Mouse (Mus musculus): Measurements from ENCODE around the gene Cs. TPM values are rescaled to one million over a fixed set of nuclear protein-coding genes. Genes with fewer than 3 reads are reported as not detected.

The Cs gene
- polyA plus RNA-seq, 1 experiment from 2014 or later, result 244 TPM

GRCm38 (mm10) chr10:128338948-128339347 is 1.4 kb downstream of the Cs start:
- Histone ChIP-seq H3K36me3 (replicated peaks) (peaks cover 42% of the 10 kb centered on the region), H3K4me1 (peaks cover 26% of the 10 kb centered on the region), H3K27ac (replicated peaks) (no peak overlapping the region), H3K27me3 (replicated peaks; ENCODE audit: low read depth, poor library complexity, severe bottlenecking) (no peaks in the 10 kb centered on the region), H3K4me3 (peak overlapping the region; percentile 84), H3K9me3 (no peaks in the 10 kb centered on the region)
- 85% methylated on average over 2 of the region's 2 CpGs for WGBS
- no peak for DNase-seq (ENCODE audit: low spot score)

DNA sequence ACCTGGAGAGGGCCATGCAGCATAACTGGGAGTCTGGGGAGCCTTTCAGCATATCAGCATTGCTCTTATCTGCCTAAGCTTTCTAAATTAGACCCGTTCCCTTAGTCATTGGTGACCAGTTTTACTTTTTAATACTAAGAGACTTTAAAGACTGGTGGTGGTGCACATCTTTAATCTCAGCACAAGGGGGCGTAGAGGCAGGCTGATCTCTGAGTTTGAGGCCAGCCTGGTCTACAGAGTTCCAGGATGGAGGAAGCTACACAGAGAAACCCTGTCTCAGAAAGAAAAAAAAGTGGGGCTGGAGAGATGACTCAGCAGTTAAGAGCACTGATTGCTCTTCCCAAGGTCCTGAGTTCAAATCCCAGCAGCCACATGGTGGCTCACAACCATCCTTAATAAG is 2.7 kb downstream of the Cs start:
- no peak for DNase-seq (ENCODE audit: low spot score)
- H3K4me3 ChIP-seq, result no peak overlapping the region
- no peak overlapping the region for H3K27ac ChIP-seq (replicated peaks)
- H3K27me3 ChIP-seq (replicated peaks; ENCODE audit: low read depth, poor library complexity, severe bottlenecking), result no peaks in the 10 kb centered on the region
- no peaks in the 10 kb centered on the region for H3K9me3 ChIP-seq
- H3K4me1 ChIP-seq, result peaks cover 34% of the 10 kb centered on the region
- WGBS, result 83% methylated on average over 2 of the region's 2 CpGs
- H3K36me3 ChIP-seq (replicated peaks), result peaks cover 49% of the 10 kb centered on the region

GRCm38 (mm10) chr10:128343436-128343835 is 5.9 kb downstream of the Cs start:
- Histone ChIP-seq H3K27ac (replicated peaks) (no peak overlapping the region), H3K27me3 (replicated peaks; ENCODE audit: low read depth, poor library complexity, severe bottlenecking) (no peaks in the 10 kb centered on the region), H3K9me3 (no peaks in the 10 kb centered on the region), H3K36me3 (replicated peaks) (peaks cover 60% of the 10 kb centered on the region), H3K4me3 (no peak overlapping the region), H3K4me1 (peaks cover 22% of the 10 kb centered on the region)
- no peak for DNase-seq (ENCODE audit: low spot score)
- WGBS, result 95% methylated on average over 1 of the region's 1 CpGs

DNA sequence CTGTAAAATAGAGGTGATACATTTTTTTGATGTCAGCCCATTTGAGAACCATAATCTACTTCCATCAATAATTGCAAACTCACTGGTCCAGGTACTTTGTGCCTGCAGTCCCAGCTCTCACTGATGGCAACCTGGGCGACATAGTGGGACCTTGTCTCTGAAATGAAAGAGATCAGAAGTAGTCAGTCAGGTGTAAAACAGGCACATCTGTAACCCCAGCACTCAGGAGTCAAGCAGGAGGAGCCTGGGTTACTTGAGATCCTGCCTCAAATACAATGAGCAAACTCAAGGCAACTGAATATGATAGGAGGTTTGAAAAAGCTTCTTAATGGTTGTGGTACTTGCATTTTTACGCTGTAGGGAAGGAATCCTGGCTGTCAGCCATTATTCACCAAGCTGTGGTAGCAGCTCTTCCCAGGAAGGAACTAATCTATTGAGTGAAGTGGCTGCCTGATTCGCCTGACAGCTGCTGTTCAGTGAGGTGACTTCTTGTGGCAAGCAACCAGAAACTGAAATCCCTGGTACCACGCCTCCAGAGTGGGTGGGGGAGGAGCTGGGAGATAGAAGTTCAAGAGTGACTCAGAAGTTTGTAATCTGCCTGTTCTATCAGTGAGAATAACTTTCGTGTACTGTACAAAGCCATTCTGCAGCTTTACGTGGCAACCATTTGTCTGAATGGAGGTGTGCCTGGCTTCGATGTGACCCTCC is 7.2 kb downstream of the Cs start:
- Histone ChIP-seq H3K27ac (replicated peaks) (no peak overlapping the region), H3K9me3 (no peaks in the 10 kb centered on the region), H3K4me1 (peaks cover 10% of the 10 kb centered on the region), H3K27me3 (replicated peaks; ENCODE audit: low read depth, poor library complexity, severe bottlenecking) (no peaks in the 10 kb centered on the region), H3K36me3 (replicated peaks) (peaks cover 64% of the 10 kb centered on the region), H3K4me3 (no peak overlapping the region)
- WGBS, result 78% methylated on average over 7 of the region's 7 CpGs
- peak; percentile 14 for DNase-seq (ENCODE audit: low spot score)

- Histone ChIP-seq H3K36me3 (replicated peaks) (peaks cover 68% of the 10 kb centered on the region), H3K27ac (replicated peaks) (no peak overlapping the region)
- 93% methylated on average over 8 of the region's 8 CpGs for WGBS
Measured at GRCm38 (mm10) chr10:128347541-128347940, 10.0 kb downstream of the Cs start.

GRCm38 (mm10) chr10:128358796-128359195 is 21.3 kb downstream of the Cs start:
- 54% methylated on average over 2 of the region's 2 CpGs for WGBS

More at GRCm38 (mm10) chr10:128347541-128347940, 10.0 kb downstream of the Cs start:
- DNase-seq (ENCODE audit: low spot score), result no peak
- no peak overlapping the region for H3K4me3 ChIP-seq
- H3K27me3 ChIP-seq (replicated peaks; ENCODE audit: low read depth, poor library complexity, severe bottlenecking), result no peaks in the 10 kb centered on the region
- H3K9me3 ChIP-seq, result no peaks in the 10 kb centered on the region
- H3K4me1 ChIP-seq, result peaks cover 8% of the 10 kb centered on the region

DNA sequence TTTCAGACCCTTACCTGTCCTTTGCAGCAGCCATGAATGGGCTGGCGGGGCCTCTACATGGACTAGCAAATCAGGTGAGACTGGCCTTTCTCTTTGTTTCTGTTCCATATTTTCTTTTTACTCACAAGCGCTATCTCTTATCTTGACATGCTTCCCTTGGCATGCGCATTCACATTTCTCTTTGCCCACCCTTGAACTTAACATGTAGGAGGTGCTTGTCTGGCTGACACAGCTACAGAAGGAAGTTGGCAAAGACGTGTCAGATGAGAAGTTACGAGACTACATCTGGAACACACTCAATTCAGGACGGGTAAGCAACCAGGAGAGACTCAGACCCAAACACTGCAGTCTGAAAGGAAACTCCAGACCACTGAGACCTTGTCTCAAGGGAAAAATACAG is 21.7 kb downstream of the Cs start:
- H3K9me3 ChIP-seq, result no peaks in the 10 kb centered on the region
- no peak for DNase-seq (ENCODE audit: low spot score)
- H3K4me1 ChIP-seq, result no peaks in the 10 kb centered on the region
- no peaks in the 10 kb centered on the region for H3K27me3 ChIP-seq (replicated peaks; ENCODE audit: low read depth, poor library complexity, severe bottlenecking)
- H3K36me3 ChIP-seq (replicated peaks), result peaks cover 99% of the 10 kb centered on the region
- no peak overlapping the region for H3K4me3 ChIP-seq
- WGBS, result 94% methylated on average over 6 of the region's 6 CpGs
- no peak overlapping the region for H3K27ac ChIP-seq (replicated peaks)

More at GRCm38 (mm10) chr10:128358796-128359195, 21.3 kb downstream of the Cs start:
- Histone ChIP-seq H3K4me1 (no peaks in the 10 kb centered on the region), H3K4me3 (no peak overlapping the region), H3K27ac (replicated peaks) (no peak overlapping the region), H3K36me3 (replicated peaks) (peaks cover 99% of the 10 kb centered on the region), H3K27me3 (replicated peaks; ENCODE audit: low read depth, poor library complexity, severe bottlenecking) (no peaks in the 10 kb centered on the region), H3K9me3 (no peaks in the 10 kb centered on the region)
- DNase-seq (ENCODE audit: low spot score), result peak; percentile 31

GRCm38 (mm10) chr10:128361836-128362235 is 24.3 kb downstream of the Cs start:
- DNase-seq (ENCODE audit: low spot score), result no peak
- H3K9me3 ChIP-seq, result no peaks in the 10 kb centered on the region
- H3K4me3 ChIP-seq, result no peak overlapping the region
- no peaks in the 10 kb centered on the region for H3K4me1 ChIP-seq
- H3K27me3 ChIP-seq (replicated peaks; ENCODE audit: low read depth, poor library complexity, severe bottlenecking), result no peaks in the 10 kb centered on the region
- H3K27ac ChIP-seq (replicated peaks), result no peak overlapping the region
- peaks cover 93% of the 10 kb centered on the region for H3K36me3 ChIP-seq (replicated peaks)
- WGBS, result 90% methylated on average over 6 of the region's 6 CpGs

- Histone ChIP-seq H3K27ac (replicated peaks) (no peak overlapping the region), H3K27me3 (replicated peaks; ENCODE audit: low read depth, poor library complexity, severe bottlenecking) (no peaks in the 10 kb centered on the region), H3K4me3 (no peak overlapping the region), H3K36me3 (replicated peaks) (peaks cover 86% of the 10 kb centered on the region), H3K9me3 (no peaks in the 10 kb centered on the region), H3K4me1 (peaks cover under 1% of the 10 kb centered on the region; the same call in 1 of the 2 replicates)
- WGBS, result 60% methylated on average over 3 of the region's 3 CpGs
- no peak for DNase-seq (ENCODE audit: low spot score)
Measured at GRCm38 (mm10) chr10:128362568-128362967, 25.0 kb downstream of the Cs start.

DNA sequence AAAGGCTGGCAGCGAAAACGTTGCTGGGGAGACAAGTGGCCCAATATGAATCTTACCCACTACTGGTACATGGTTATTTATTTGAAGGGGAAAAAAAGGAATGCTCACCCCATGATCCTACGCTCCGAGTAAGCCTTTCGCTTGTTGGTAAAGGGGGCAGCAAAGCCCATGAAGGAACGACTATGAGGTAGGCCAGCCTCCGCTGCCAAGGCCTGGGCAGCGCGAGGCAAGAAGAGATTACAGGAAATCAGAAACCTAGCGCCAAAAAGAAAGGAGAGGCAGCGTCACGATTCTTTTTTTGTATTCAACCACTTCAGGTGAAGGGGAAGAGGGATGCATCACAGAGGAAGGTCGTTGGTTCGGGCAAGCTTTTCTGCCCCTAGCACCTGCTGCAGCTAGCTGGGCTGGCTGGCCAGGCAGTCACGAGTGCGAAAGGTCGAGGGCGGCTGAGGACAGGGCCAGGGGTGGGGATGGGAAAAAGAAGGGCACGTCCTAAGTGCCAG is 30.4 kb downstream of the Cs start:
- Histone ChIP-seq H3K4me1 (peaks cover 15% of the 10 kb centered on the region), H3K36me3 (replicated peaks) (peaks cover 32% of the 10 kb centered on the region), H3K4me3 (peak overlapping the region; percentile 79), H3K27ac (replicated peaks) (peak overlapping the region; percentile 90), H3K27me3 (replicated peaks; ENCODE audit: low read depth, poor library complexity, severe bottlenecking) (no peaks in the 10 kb centered on the region), H3K9me3 (no peaks in the 10 kb centered on the region)
- DNase-seq (ENCODE audit: low spot score), result no peak
- WGBS, result 17% methylated on average over 19 of the region's 19 CpGs

DNA sequence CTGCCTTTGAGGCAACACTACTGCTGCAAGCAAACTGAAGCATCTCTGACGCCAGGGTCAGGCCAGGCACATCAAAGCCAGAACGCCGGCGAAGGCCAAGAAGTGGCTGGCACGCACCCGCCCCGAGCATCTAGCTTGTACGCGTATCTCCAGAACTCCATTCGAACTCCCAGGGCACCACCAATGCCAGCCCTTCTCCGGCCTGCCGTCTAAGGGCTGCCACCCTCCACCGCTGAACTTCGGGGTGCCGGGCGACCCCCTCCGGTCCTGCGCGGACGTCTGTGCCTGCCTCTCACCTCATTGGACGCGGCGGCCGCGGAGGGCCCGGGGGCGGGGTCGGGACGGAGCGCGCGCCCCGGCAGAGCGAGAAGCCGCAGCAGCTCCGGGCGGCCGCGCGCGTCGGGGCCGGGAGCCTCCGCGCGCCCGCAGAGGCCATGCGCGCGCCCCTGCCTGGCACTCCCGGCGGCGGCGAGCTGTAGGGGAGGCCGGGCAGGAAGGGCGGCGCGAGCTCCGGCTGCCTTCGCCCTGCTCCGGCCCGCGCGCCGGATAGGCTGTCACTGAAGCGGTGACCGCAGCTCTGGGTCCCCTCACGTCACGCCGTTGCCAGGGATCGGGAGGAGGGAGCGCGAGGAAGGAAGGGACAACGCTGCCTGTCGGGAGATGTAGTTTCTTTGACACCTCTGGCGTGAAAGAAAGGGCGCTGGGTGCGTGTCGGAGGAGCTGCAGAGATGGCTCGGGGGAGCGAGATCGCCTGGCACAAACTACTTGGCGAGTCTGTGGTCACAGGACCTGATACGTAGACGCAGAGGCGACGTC is 31.1 kb downstream of the Cs start, which contains the start of gene Coq10a:
TSS of gene Coq10a (minus strand) at position 596 of the 816 bp plus-strand sequence.
- under 1% methylated on average over 87 of the region's 87 CpGs for WGBS
- no peaks in the 10 kb centered on the region for H3K9me3 ChIP-seq
- H3K36me3 ChIP-seq (replicated peaks), result peaks cover 26% of the 10 kb centered on the region
- H3K4me3 ChIP-seq, result peak within 1 kb of the TSS; percentile 79
- no peaks in the 10 kb centered on the region for H3K27me3 ChIP-seq (replicated peaks; ENCODE audit: low read depth, poor library complexity, severe bottlenecking)
- H3K4me1 ChIP-seq, result peaks cover 15% of the 10 kb centered on the region
- H3K27ac ChIP-seq (replicated peaks), result peak within 1 kb of the TSS; percentile 90
- peak; percentile 91 for DNase-seq (ENCODE audit: low spot score)

DNA sequence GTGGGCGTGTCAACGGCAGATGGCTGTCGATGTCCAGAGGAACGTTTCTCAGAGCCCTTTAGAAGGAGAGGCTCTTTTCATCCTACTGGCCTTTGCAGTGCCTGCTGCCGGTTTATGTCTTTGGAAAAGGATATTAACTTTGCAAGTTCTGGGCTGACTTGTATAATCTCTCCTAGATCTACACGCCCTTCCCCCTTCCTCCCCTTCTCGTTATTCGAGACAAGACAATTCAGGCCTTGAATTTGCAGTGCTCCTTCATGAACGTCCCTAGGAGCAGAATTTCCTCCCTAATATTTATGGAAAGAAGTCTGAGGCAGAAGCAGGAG is 31.6 kb downstream of the Cs start:
- Histone ChIP-seq H3K9me3 (no peaks in the 10 kb centered on the region), H3K4me1 (peaks cover 15% of the 10 kb centered on the region), H3K4me3 (peak overlapping the region; percentile 79), H3K36me3 (replicated peaks) (peaks cover 20% of the 10 kb centered on the region), H3K27me3 (replicated peaks; ENCODE audit: low read depth, poor library complexity, severe bottlenecking) (no peaks in the 10 kb centered on the region), H3K27ac (replicated peaks) (peak overlapping the region; percentile 90)
- DNase-seq (ENCODE audit: low spot score), result no peak
- 9% methylated on average over 9 of the region's 9 CpGs for WGBS

Measured in embryonic facial prominence, embryonic 10.5 days (tissue).